Mouse (Mus musculus): ENCODE results near the gene Npepps. TPM values are rescaled to one million over a fixed set of nuclear protein-coding genes. Genes with fewer than 3 reads are reported as not detected.

Gene Npepps
- polyA plus RNA-seq, 1 experiment = 97.4 TPM

- WGBS = 93% methylated on average over 5 of the region's 5 CpGs
- no peaks in the 10 kb centered on the region for H3K4me1 ChIP-seq (ENCODE audit: control insufficient read depth, insufficient read depth, low read length)
- no peak for DNase-seq
- no peak overlapping the region for H3K4me3 ChIP-seq (replicated peaks; ENCODE audit: insufficient read depth, low read depth, low read length)
- H3K27me3 ChIP-seq (ENCODE audit: control insufficient read depth, insufficient read depth, low read length) = no peaks in the 10 kb centered on the region
- no peak for TF ChIP-seq CTCF (IDR thresholded peaks at IDR 0.05; ENCODE audit: borderline replicate concordance, insufficient read depth, low read depth, low read length)
- TF ChIP-seq POLR2A (IDR thresholded peaks at IDR 0.05; ENCODE audit: borderline replicate concordance, insufficient read depth, low read length) = no peak
- H3K27ac ChIP-seq (ENCODE audit: insufficient read depth, low read length) = no peak overlapping the region
Observed at GRCm38 (mm10) chr11:97304631-97305030, 24.2 kb upstream of the Npepps start.

- no peak for TF ChIP-seq POLR2A (IDR thresholded peaks at IDR 0.05; ENCODE audit: borderline replicate concordance, insufficient read depth, low read length)
- TF ChIP-seq CTCF (IDR thresholded peaks at IDR 0.05; ENCODE audit: borderline replicate concordance, insufficient read depth, low read depth, low read length) = no peak
- no peak overlapping the region for H3K27ac ChIP-seq (ENCODE audit: insufficient read depth, low read length)
- H3K4me1 ChIP-seq (ENCODE audit: control insufficient read depth, insufficient read depth, low read length) = no peaks in the 10 kb centered on the region
- no peak overlapping the region for H3K4me3 ChIP-seq (replicated peaks; ENCODE audit: insufficient read depth, low read depth, low read length)
- no peaks in the 10 kb centered on the region for H3K27me3 ChIP-seq (ENCODE audit: control insufficient read depth, insufficient read depth, low read length)
- peak in 1 of 2 experiments; percentile 37 for DNase-seq
- 39% methylated on average over 7 of the region's 7 CpGs for whole genome bisulfite sequencing
Observed at GRCm38 (mm10) chr11:97302231-97302781, 21.9 kb upstream of the Npepps start.

GRCm38 (mm10) chr11:97301406-97301805 lies 21.0 kb upstream of the Npepps start:
- H3K4me1 ChIP-seq (ENCODE audit: control insufficient read depth, insufficient read depth, low read length) = no peaks in the 10 kb centered on the region
- H3K27me3 ChIP-seq (ENCODE audit: control insufficient read depth, insufficient read depth, low read length) = no peaks in the 10 kb centered on the region
- no peak overlapping the region for H3K27ac ChIP-seq (ENCODE audit: insufficient read depth, low read length)
- no peak for DNase-seq
- TF ChIP-seq POLR2A (IDR thresholded peaks at IDR 0.05; ENCODE audit: borderline replicate concordance, insufficient read depth, low read length) (no peak), CTCF (IDR thresholded peaks at IDR 0.05; ENCODE audit: borderline replicate concordance, insufficient read depth, low read depth, low read length) (no peak)
- 29% methylated on average over 16 of the region's 16 CpGs for WGBS
- no peak overlapping the region for H3K4me3 ChIP-seq (replicated peaks; ENCODE audit: insufficient read depth, low read depth, low read length)

- TF ChIP-seq CTCF (IDR thresholded peaks at IDR 0.05; ENCODE audit: borderline replicate concordance, insufficient read depth, low read depth, low read length) (no peak), POLR2A (IDR thresholded peaks at IDR 0.05; ENCODE audit: borderline replicate concordance, insufficient read depth, low read length) (no peak)
- no peak overlapping the region for H3K4me3 ChIP-seq (replicated peaks; ENCODE audit: insufficient read depth, low read depth, low read length)
- 94% methylated on average over 2 of the region's 2 CpGs for WGBS
- DNase-seq = no peak
- H3K27ac ChIP-seq (ENCODE audit: insufficient read depth, low read length) = no peak overlapping the region
- no peaks in the 10 kb centered on the region for H3K27me3 ChIP-seq (ENCODE audit: control insufficient read depth, insufficient read depth, low read length)
- no peaks in the 10 kb centered on the region for H3K4me1 ChIP-seq (ENCODE audit: control insufficient read depth, insufficient read depth, low read length)
Observed at GRCm38 (mm10) chr11:97299939-97300338, 19.5 kb upstream of the Npepps start.

GRCm38 (mm10) chr11:97296542-97296941 lies 16.1 kb upstream of the Npepps start:
- TF ChIP-seq CTCF (IDR thresholded peaks at IDR 0.05; ENCODE audit: borderline replicate concordance, insufficient read depth, low read depth, low read length) (no peak), POLR2A (IDR thresholded peaks at IDR 0.05; ENCODE audit: borderline replicate concordance, insufficient read depth, low read length) (no peak)
- 48% methylated on average over 4 of the region's 4 CpGs for WGBS
- Histone ChIP-seq H3K4me3 (replicated peaks; ENCODE audit: insufficient read depth, low read depth, low read length) (no peak overlapping the region), H3K27ac (ENCODE audit: insufficient read depth, low read length) (no peak overlapping the region), H3K27me3 (ENCODE audit: control insufficient read depth, insufficient read depth, low read length) (no peaks in the 10 kb centered on the region), H3K4me1 (ENCODE audit: control insufficient read depth, insufficient read depth, low read length) (no peaks in the 10 kb centered on the region)
- no peak for DNase-seq

GRCm38 (mm10) chr11:97292731-97293130 lies 12.3 kb upstream of the Npepps start:
- Histone ChIP-seq H3K4me3 (replicated peaks; ENCODE audit: insufficient read depth, low read depth, low read length) (no peak overlapping the region), H3K27me3 (ENCODE audit: control insufficient read depth, insufficient read depth, low read length) (no peaks in the 10 kb centered on the region), H3K27ac (ENCODE audit: insufficient read depth, low read length) (no peak overlapping the region), H3K4me1 (ENCODE audit: control insufficient read depth, insufficient read depth, low read length) (no peaks in the 10 kb centered on the region)
- DNase-seq = no peak
- TF ChIP-seq CTCF (IDR thresholded peaks at IDR 0.05; ENCODE audit: borderline replicate concordance, insufficient read depth, low read depth, low read length) = no peak
- no peak for TF ChIP-seq POLR2A (IDR thresholded peaks at IDR 0.05; ENCODE audit: borderline replicate concordance, insufficient read depth, low read length)
- 96% methylated on average over 1 of the region's 1 CpGs for WGBS

- TF ChIP-seq POLR2A (IDR thresholded peaks at IDR 0.05; ENCODE audit: borderline replicate concordance, insufficient read depth, low read length) (no peak), CTCF (IDR thresholded peaks at IDR 0.05; ENCODE audit: borderline replicate concordance, insufficient read depth, low read depth, low read length) (no peak)
- H3K4me1 ChIP-seq (ENCODE audit: control insufficient read depth, insufficient read depth, low read length) = no peaks in the 10 kb centered on the region
- H3K27ac ChIP-seq (ENCODE audit: insufficient read depth, low read length) = peak overlapping the region; percentile 55; the same call in 1 of the 2 replicates
- 36% methylated on average over 12 of the region's 12 CpGs for WGBS
- no peaks in the 10 kb centered on the region for H3K27me3 ChIP-seq (ENCODE audit: control insufficient read depth, insufficient read depth, low read length)
- no peak overlapping the region for H3K4me3 ChIP-seq (replicated peaks; ENCODE audit: insufficient read depth, low read depth, low read length)
- peak in 1 of 2 experiments; percentile 46 for DNase-seq
Observed at GRCm38 (mm10) chr11:97289276-97290230, 9.1 kb upstream of the Npepps start.

- Histone ChIP-seq H3K4me3 (replicated peaks; ENCODE audit: insufficient read depth, low read depth, low read length) (no peak overlapping the region), H3K4me1 (ENCODE audit: control insufficient read depth, insufficient read depth, low read length) (no peaks in the 10 kb centered on the region), H3K27ac (ENCODE audit: insufficient read depth, low read length) (no peak overlapping the region), H3K27me3 (ENCODE audit: control insufficient read depth, insufficient read depth, low read length) (no peaks in the 10 kb centered on the region)
- no peak for TF ChIP-seq POLR2A (IDR thresholded peaks at IDR 0.05; ENCODE audit: borderline replicate concordance, insufficient read depth, low read length)
- TF ChIP-seq CTCF (IDR thresholded peaks at IDR 0.05; ENCODE audit: borderline replicate concordance, insufficient read depth, low read depth, low read length) = no peak
- DNase-seq = no peak
Observed at GRCm38 (mm10) chr11:97287643-97288042, 7.2 kb upstream of the Npepps start.

Measured in cerebellum, adult 2 months (tissue).